Mouse (Mus musculus): Measurements from ENCODE around the gene Rgs7. TPM values are rescaled to one million over a fixed set of nuclear protein-coding genes. Genes with fewer than 3 reads are reported as not detected.

Gene Rgs7
- polyA plus RNA-seq, 1 experiment from 2014 or later: 0.96 TPM

GRCm38 (mm10) chr1:175385581-175386235, 106.6 kb downstream of the Rgs7 start:
- ATAC-seq (ENCODE audit: low FRiP score, low TSS enrichment) (no peak), DNase-seq (ENCODE audit: low spot score) (no peak)
- Histone ChIP-seq H3K4me3 (ENCODE audit: low read depth, low read length) (no peak overlapping the region), H3K4me1 (replicated peaks; ENCODE audit: control insufficient read depth, insufficient read depth) (no peaks in the 10 kb centered on the region), H3K27me3 (ENCODE audit: control insufficient read depth, insufficient read depth, low read length) (no peaks in the 10 kb centered on the region), H3K9me3 (ENCODE audit: control insufficient read depth, low read length) (no peaks in the 10 kb centered on the region), H3K36me3 (ENCODE audit: control insufficient read depth, insufficient read depth, low read length) (no peaks in the 10 kb centered on the region), H3K27ac (replicated peaks) (no peak overlapping the region), H3K9ac (ENCODE audit: low read length) (no peak overlapping the region), H3K4me2 (replicated peaks; ENCODE audit: low read depth) (no peak overlapping the region)
- 31% methylated on average over 3 of the region's 3 CpGs for WGBS
- TF ChIP-seq EP300 (optimal IDR thresholded peaks at IDR 0.05) (no peak), CTCF (IDR thresholded peaks at IDR 0.05; ENCODE audit: low read depth) (no peak)

DNA sequence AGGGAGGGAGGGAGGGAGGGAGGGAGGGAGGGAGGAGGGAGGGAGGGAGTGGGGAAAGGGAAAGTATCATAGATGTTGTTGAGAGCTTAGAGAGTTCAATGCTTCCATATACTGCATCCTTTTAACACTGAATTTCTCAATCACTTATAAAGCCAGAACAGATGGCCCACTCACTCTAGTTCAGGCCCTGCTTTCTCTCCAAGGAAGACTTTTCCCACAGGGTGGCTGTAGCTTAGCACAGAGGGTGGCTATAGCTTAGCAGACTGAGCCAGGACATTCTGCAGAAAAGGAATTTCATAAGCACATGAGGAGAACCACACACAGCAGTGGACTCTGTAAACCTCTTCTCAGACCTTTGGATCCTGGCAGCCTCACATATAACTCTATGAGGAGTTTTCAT, 119.7 kb downstream of the Rgs7 start:
- no peak overlapping the region for H3K4me3 ChIP-seq (ENCODE audit: low read depth, low read length)
- H3K9ac ChIP-seq (ENCODE audit: low read length): no peak overlapping the region
- no peak for TF ChIP-seq EP300 (optimal IDR thresholded peaks at IDR 0.05)
- TF ChIP-seq CTCF (IDR thresholded peaks at IDR 0.05; ENCODE audit: low read depth): no peak
- no peak overlapping the region for H3K4me2 ChIP-seq (replicated peaks; ENCODE audit: low read depth)
- H3K4me1 ChIP-seq (replicated peaks; ENCODE audit: control insufficient read depth, insufficient read depth): no peaks in the 10 kb centered on the region
- H3K36me3 ChIP-seq (ENCODE audit: control insufficient read depth, insufficient read depth, low read length): no peaks in the 10 kb centered on the region
- no peak overlapping the region for H3K27ac ChIP-seq (replicated peaks)
- no peaks in the 10 kb centered on the region for H3K27me3 ChIP-seq (ENCODE audit: control insufficient read depth, insufficient read depth, low read length)
- no peak for ATAC-seq (ENCODE audit: low FRiP score, low TSS enrichment)
- DNase-seq (ENCODE audit: low spot score): no peak
- no peaks in the 10 kb centered on the region for H3K9me3 ChIP-seq (ENCODE audit: control insufficient read depth, low read length)

GRCm38 (mm10) chr1:175368062-175368461, 124.2 kb downstream of the Rgs7 start:
- no peaks in the 10 kb centered on the region for H3K27me3 ChIP-seq (ENCODE audit: control insufficient read depth, insufficient read depth, low read length)
- no peak overlapping the region for H3K4me3 ChIP-seq (ENCODE audit: low read depth, low read length)
- H3K9me3 ChIP-seq (ENCODE audit: control insufficient read depth, low read length): no peaks in the 10 kb centered on the region
- no peak for TF ChIP-seq EP300 (optimal IDR thresholded peaks at IDR 0.05)
- TF ChIP-seq CTCF (IDR thresholded peaks at IDR 0.05; ENCODE audit: low read depth): no peak
- 94% methylated on average over 2 of the region's 2 CpGs for WGBS
- no peak overlapping the region for H3K27ac ChIP-seq (replicated peaks)
- H3K9ac ChIP-seq (ENCODE audit: low read length): no peak overlapping the region
- H3K4me1 ChIP-seq (replicated peaks; ENCODE audit: control insufficient read depth, insufficient read depth): no peaks in the 10 kb centered on the region
- DNase-seq (ENCODE audit: low spot score): no peak
- ATAC-seq (ENCODE audit: low FRiP score, low TSS enrichment): no peak
- H3K36me3 ChIP-seq (ENCODE audit: control insufficient read depth, insufficient read depth, low read length): no peaks in the 10 kb centered on the region
- no peak overlapping the region for H3K4me2 ChIP-seq (replicated peaks; ENCODE audit: low read depth)

DNA sequence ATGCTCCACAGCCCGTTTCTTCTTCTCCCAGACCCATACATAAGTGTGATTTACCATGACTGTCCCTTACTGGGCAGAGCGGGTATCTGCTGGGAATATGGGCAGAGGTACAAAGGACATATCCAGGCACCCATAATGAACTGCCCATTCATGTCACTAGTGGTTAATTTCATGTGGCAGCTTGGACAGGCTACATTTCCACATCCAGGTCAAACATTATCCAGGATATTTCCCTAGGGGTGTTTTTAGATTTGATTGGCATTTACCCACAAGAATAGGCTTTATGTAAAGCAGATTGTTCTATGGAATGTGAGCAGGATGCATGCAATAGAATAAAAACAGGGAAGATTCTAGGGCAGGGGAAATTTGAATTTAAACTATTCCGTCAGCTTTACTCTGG, 128.7 kb downstream of the Rgs7 start:
- 90% methylated on average over 3 of the region's 3 CpGs for WGBS
- TF ChIP-seq CTCF (IDR thresholded peaks at IDR 0.05; ENCODE audit: low read depth) (no peak), EP300 (optimal IDR thresholded peaks at IDR 0.05) (no peak)
- H3K9me3 ChIP-seq (ENCODE audit: control insufficient read depth, low read length): no peaks in the 10 kb centered on the region
- no peak overlapping the region for H3K4me2 ChIP-seq (replicated peaks; ENCODE audit: low read depth)
- no peak overlapping the region for H3K4me3 ChIP-seq (ENCODE audit: low read depth, low read length)
- H3K36me3 ChIP-seq (ENCODE audit: control insufficient read depth, insufficient read depth, low read length): no peaks in the 10 kb centered on the region
- ATAC-seq (ENCODE audit: low FRiP score, low TSS enrichment) (no peak), DNase-seq (ENCODE audit: low spot score) (no peak)
- no peak overlapping the region for H3K9ac ChIP-seq (ENCODE audit: low read length)
- no peaks in the 10 kb centered on the region for H3K27me3 ChIP-seq (ENCODE audit: control insufficient read depth, insufficient read depth, low read length)
- no peak overlapping the region for H3K27ac ChIP-seq (replicated peaks)
- no peaks in the 10 kb centered on the region for H3K4me1 ChIP-seq (replicated peaks; ENCODE audit: control insufficient read depth, insufficient read depth)

DNA sequence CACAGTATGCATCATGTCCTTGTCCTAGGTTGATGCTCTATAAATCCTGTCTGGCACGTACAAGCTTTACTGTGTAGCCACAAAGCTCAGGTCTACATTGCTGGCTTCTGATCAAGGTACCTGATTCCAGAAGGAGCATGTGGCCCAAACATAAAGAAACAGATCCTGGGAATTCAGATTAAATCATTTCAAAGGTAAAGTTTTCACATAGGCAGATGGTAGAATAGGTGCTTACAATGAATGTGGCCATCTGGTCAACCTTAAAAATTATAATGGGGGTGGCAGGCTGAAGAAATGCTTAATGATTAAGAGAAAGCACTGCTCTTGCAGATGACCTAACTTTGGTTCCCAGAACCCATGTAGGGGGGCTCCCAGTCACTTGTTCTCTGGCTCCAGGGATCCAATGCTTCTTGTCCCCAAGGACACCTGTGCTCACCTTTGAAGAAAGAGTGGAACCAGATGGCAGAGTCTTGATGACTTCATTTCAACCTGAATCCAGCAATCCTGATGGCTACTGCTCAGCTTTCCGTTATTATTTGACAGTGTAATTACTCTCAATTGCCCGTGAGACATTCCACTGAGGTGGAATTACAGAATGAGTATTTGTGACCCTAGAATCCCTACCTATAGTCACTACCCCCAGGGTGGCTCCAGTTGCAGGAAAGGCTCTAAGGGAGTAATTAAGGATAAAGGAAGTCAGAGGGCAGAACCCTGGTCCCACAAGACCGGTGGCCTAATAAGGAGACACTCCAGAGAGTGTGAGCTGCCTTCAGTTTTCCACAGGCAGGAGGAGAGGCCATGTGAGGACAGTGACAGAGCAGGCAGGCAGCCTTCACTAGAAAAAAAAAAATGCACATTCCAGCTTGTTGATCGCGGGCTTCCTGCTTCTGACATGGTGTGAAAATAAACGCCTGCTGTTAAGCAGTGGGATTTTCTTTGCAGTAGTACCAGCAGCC, 132.6 kb downstream of the Rgs7 start:
- no peaks in the 10 kb centered on the region for H3K36me3 ChIP-seq (ENCODE audit: control insufficient read depth, insufficient read depth, low read length)
- no peaks in the 10 kb centered on the region for H3K9me3 ChIP-seq (ENCODE audit: control insufficient read depth, low read length)
- TF ChIP-seq EP300 (optimal IDR thresholded peaks at IDR 0.05): no peak
- no peak for TF ChIP-seq CTCF (IDR thresholded peaks at IDR 0.05; ENCODE audit: low read depth)
- no peak overlapping the region for H3K9ac ChIP-seq (ENCODE audit: low read length)
- no peaks in the 10 kb centered on the region for H3K27me3 ChIP-seq (ENCODE audit: control insufficient read depth, insufficient read depth, low read length)
- H3K27ac ChIP-seq (replicated peaks): no peak overlapping the region
- no peak overlapping the region for H3K4me3 ChIP-seq (ENCODE audit: low read depth, low read length)
- WGBS: 41% methylated on average over 7 of the region's 7 CpGs
- no peak for DNase-seq (ENCODE audit: low spot score)
- H3K4me2 ChIP-seq (replicated peaks; ENCODE audit: low read depth): no peak overlapping the region
- H3K4me1 ChIP-seq (replicated peaks; ENCODE audit: control insufficient read depth, insufficient read depth): no peaks in the 10 kb centered on the region
- ATAC-seq (ENCODE audit: low FRiP score, low TSS enrichment): no peak

DNA sequence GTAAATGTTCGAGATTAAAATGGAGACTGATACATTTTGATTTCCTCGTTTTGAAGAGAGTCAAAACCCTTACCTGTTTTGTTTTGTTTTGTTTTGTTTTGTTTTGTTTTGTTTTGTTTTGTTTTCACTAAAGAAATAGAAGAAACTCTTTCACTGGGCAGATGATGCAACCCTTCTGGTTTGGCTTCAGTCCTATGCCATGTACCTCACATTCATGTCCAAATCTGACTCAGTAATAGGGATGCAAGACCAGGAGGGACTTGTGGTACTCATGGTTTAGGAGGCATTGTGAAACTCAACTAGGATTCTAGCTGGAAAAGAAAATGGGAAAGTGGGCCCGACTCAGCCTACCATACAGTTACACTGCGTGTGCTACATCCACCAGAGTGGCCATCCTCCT, 139.4 kb downstream of the Rgs7 start:
- ATAC-seq (ENCODE audit: low FRiP score, low TSS enrichment) (no peak), DNase-seq (ENCODE audit: low spot score) (no peak)
- H3K9ac ChIP-seq (ENCODE audit: low read length): no peak overlapping the region
- H3K27ac ChIP-seq (replicated peaks): no peak overlapping the region
- TF ChIP-seq CTCF (IDR thresholded peaks at IDR 0.05; ENCODE audit: low read depth) (no peak), EP300 (optimal IDR thresholded peaks at IDR 0.05) (no peak)
- H3K4me3 ChIP-seq (ENCODE audit: low read depth, low read length): no peak overlapping the region
- no peaks in the 10 kb centered on the region for H3K9me3 ChIP-seq (ENCODE audit: control insufficient read depth, low read length)
- H3K4me1 ChIP-seq (replicated peaks; ENCODE audit: control insufficient read depth, insufficient read depth): no peaks in the 10 kb centered on the region
- no peak overlapping the region for H3K4me2 ChIP-seq (replicated peaks; ENCODE audit: low read depth)
- no peaks in the 10 kb centered on the region for H3K36me3 ChIP-seq (ENCODE audit: control insufficient read depth, insufficient read depth, low read length)
- H3K27me3 ChIP-seq (ENCODE audit: control insufficient read depth, insufficient read depth, low read length): no peaks in the 10 kb centered on the region
- 78% methylated on average over 4 of the region's 4 CpGs for WGBS

Measured in stomach, postnatal 0 days (tissue).